Mouse (Mus musculus) neural tube, embryonic 14.5 days (tissue): ENCODE measurements at regions not wholly inside any gene's neighbourhood (a gene's known extent, or its start where the extent isn't known, plus 50 kb on each side); places are given as distances from the start of the nearest gene placed in this dataset.

ENCODE experiments used
- ATAC-seq: fragments of 200-750 bp; cut with Nextera tagmentation; 2 replicates; pipeline ENCODE4 v1.8.0; 2017; ENCODE audit warnings: low read depth, mild to moderate bottlenecking, moderate TSS enrichment, moderate library complexity
- H3K27ac ChIP-seq: fragments of 300-500 bp; sonication (generic); 2 replicates; pipeline ENCODE4 v1.5.1; 2014; ENCODE audit warnings: low read depth, mild to moderate bottlenecking, control low read depth, low read length, moderate library complexity, mixed read lengths
- H3K27me3 ChIP-seq: fragments of 300-500 bp; sonication (generic); 2 replicates; pipeline ENCODE4 v1.6.1; 2014; ENCODE audit warnings: low read length; ENCODE audit not compliant: control insufficient read depth, insufficient read depth
- H3K36me3 ChIP-seq: fragments of 300-500 bp; sonication (generic); 2 replicates; pipeline ENCODE4 v1.6.1; 2014; ENCODE audit warnings: low read length, mixed read lengths; ENCODE audit not compliant: control insufficient read depth, insufficient read depth
- H3K4me1 ChIP-seq: fragments of 300-500 bp; sonication (generic); 2 replicates; pipeline ENCODE4 v1.6.1; 2014; ENCODE audit warnings: low read length; ENCODE audit not compliant: control insufficient read depth, insufficient read depth
- H3K4me2 ChIP-seq: fragments of 300-500 bp; sonication (generic); 2 replicates; pipeline ENCODE4 v1.6.1; 2014; ENCODE audit warnings: mild to moderate bottlenecking, low read depth, low read length, control low read depth
- H3K4me3 ChIP-seq: fragments of 300-500 bp; sonication (generic); 2 replicates; pipeline ENCODE4 v1.5.1; 2014; ENCODE audit warnings: low read depth, low read length, control low read depth, mixed read lengths
- H3K9ac ChIP-seq: fragments of 300-500 bp; sonication (generic); replicated peaks from 2 replicates; pipeline ENCODE4 v1.6.1; 2014; ENCODE audit warnings: low read depth, mild to moderate bottlenecking, control low read depth, low read length, mixed read lengths
- H3K9me3 ChIP-seq: fragments of 300-500 bp; sonication (generic); 2 replicates; pipeline ENCODE4 v1.6.1; 2016; ENCODE audit warnings: low read length; ENCODE audit not compliant: control insufficient read depth
- WGBS: fragments of 180-500 bp; shearing (Covaris S2); extraction: QIAGEN DNeasy Blood & Tissue Kit; methylation state at CpG from one replicate; pipeline ENCODE4 v1.1.7; 2014; 5-methylcytosine and 5-hydroxymethylcytosine counted together

DNA sequence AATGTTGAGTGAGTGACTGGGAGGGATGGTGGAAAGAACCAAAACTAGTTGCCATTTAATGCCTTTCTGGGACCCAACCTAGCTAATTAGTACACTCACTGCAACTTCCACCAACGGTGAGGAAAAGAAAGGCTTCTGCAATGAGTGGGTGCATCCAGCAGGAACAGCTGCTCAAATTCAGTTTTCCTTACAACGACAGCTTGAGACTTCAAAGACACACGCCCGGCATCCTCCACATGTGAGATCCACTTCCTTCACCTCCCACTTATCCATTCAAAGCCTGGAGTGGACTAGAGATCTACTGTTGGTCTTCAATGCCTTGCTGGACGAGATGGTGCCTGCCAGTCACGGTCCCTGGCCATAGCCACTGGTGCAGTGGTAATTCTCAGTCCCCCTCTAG lies 328.3 kb downstream of the Rps6kc1 start:
- Histone ChIP-seq H3K9ac (no peak overlapping the region), H3K4me2 (no peak overlapping the region), H3K36me3 (no peaks in the 10 kb centered on the region), H3K27ac (no peak overlapping the region), H3K27me3 (no peaks in the 10 kb centered on the region), H3K4me1 (no peaks in the 10 kb centered on the region), H3K4me3 (no peak overlapping the region), H3K9me3 (no peaks in the 10 kb centered on the region)
- WGBS, result 84% methylated on average over 6 of the region's 6 CpGs
- no peak for ATAC-seq

DNA sequence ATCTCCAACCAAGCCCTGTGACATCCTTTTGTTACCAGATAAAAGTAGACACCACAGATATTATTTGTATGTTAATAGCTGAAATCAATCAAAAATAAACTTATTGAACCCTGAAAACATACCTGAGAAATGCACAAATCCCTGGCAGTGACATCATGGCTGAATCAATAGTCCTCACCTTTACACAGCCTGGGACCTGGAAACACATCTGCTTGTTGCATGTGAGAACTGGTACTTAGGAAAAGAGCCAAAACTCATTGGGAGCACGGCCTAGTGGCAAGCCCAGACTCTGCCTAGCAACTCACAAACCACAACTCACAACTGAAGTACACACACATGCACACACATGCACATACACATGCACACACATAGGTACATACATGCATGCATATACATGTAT lies 330.9 kb downstream of the Rps6kc1 start:
- no peaks in the 10 kb centered on the region for H3K36me3 ChIP-seq
- no peak for ATAC-seq
- no peak overlapping the region for H3K27ac ChIP-seq
- 82% methylated on average over 1 of the region's 1 CpGs for WGBS
- no peaks in the 10 kb centered on the region for H3K4me1 ChIP-seq
- H3K9ac ChIP-seq, result no peak overlapping the region
- H3K4me3 ChIP-seq, result no peak overlapping the region
- H3K9me3 ChIP-seq, result no peaks in the 10 kb centered on the region
- H3K27me3 ChIP-seq, result no peaks in the 10 kb centered on the region
- H3K4me2 ChIP-seq, result no peak overlapping the region

DNA sequence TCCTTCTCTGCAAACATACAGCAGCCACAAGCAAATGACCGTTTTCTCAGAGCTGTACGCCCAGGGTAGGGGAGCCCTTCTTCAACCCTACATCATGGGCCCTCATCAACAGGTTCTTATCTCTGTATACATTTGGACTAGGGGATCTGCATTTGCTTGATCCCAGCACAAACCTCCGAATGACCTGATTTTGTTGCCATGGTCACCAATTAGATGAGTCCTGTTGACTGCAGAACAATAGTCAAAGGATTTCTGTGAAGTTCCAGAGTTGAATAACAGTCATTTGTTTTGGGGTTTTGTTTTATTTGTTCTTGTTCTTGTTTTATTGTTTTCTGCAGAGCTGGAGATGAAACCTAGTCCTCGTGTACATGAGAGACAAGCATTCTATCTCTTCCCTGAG lies 340.6 kb downstream of the Rps6kc1 start:
- no peaks in the 10 kb centered on the region for H3K9me3 ChIP-seq
- H3K4me1 ChIP-seq, result no peaks in the 10 kb centered on the region
- ATAC-seq, result no peak
- no peak overlapping the region for H3K9ac ChIP-seq
- H3K36me3 ChIP-seq, result no peaks in the 10 kb centered on the region
- no peaks in the 10 kb centered on the region for H3K27me3 ChIP-seq
- H3K4me3 ChIP-seq, result no peak overlapping the region
- H3K4me2 ChIP-seq, result no peak overlapping the region
- WGBS, result 47% methylated on average over 4 of the region's 4 CpGs
- H3K27ac ChIP-seq, result no peak overlapping the region

DNA sequence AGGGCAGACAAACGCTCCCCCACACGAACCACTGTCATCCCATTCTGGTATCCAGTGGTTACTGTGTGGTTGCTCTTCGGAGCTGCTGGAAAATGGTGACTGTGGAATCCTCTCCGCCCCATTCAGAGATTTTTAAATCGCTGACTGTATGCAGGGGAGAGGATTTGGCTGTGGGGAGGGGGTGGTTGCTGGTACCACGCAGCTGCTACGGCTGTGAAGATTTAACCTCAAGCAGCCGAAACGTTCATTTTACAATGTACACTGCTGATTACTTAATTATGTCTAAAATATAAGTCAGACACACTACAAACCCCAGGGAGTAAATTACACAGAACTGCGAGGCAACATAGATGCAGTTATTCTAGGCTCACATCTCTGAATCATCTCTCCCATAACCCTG lies 341.0 kb downstream of the Rps6kc1 start:
- Histone ChIP-seq H3K9me3 (no peaks in the 10 kb centered on the region), H3K27me3 (no peaks in the 10 kb centered on the region), H3K36me3 (no peaks in the 10 kb centered on the region), H3K9ac (no peak overlapping the region), H3K4me1 (no peaks in the 10 kb centered on the region), H3K27ac (no peak overlapping the region), H3K4me2 (no peak overlapping the region), H3K4me3 (no peak overlapping the region)
- WGBS, result 74% methylated on average over 10 of the region's 10 CpGs
- no peak for ATAC-seq

DNA sequence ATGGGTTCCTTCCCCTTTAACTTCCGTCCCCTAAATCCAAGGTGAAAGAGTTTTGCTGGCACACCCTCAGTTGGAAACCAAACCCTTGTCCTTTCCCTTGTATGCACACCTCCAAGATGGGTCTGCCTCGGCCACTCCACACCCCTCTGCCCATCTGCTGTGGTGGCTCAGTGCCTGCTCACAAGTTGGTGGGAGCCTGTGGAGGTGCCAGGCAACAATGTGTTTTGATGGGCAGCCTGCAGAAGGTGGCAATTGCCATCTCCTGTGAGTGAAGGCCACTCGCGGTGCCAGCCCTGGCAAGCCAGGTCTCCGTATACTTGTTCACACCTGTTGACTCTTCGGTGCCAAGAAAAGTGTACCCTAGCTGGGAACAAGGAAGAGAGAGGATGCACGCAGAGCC lies 344.8 kb downstream of the Rps6kc1 start:
- ATAC-seq, result no peak
- Histone ChIP-seq H3K4me1 (no peaks in the 10 kb centered on the region), H3K9ac (no peak overlapping the region), H3K9me3 (no peaks in the 10 kb centered on the region), H3K36me3 (no peaks in the 10 kb centered on the region), H3K4me2 (no peak overlapping the region), H3K4me3 (no peak overlapping the region), H3K27ac (no peak overlapping the region), H3K27me3 (no peaks in the 10 kb centered on the region)
- 96% methylated on average over 7 of the region's 7 CpGs for whole genome bisulfite sequencing

DNA sequence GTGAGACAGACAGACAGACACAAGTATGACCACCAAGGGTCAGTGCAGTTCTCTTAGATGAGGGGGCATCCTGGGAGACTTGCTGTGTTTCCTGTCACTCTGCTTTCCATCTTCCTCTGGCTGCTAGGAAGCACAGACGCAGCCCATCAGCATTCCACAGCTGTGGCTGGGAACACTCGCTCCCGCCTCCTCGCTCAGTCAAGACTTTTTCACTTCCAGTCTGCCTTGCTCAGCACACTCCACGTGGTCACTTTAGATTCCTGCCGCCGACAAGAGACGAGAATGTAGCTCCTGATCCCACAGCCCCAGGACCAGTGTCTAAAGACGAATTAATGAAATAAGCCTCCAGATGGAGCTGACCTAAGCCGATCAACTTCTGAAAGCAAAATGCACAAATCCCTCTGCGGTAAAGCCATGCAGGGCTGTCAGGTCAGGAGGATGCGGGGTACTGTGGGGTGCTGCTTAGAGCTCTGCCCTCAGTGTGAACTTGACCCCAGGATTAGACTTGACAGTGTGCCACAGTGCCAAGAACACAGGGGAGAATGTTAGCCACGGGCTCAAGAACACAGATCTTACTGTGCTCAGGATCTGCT lies 348.6 kb downstream of the Rps6kc1 start:
- Histone ChIP-seq H3K4me3 (no peak overlapping the region), H3K36me3 (no peaks in the 10 kb centered on the region), H3K9ac (no peak overlapping the region), H3K27me3 (no peaks in the 10 kb centered on the region), H3K9me3 (no peaks in the 10 kb centered on the region), H3K4me2 (no peak overlapping the region), H3K27ac (no peak overlapping the region), H3K4me1 (no peaks in the 10 kb centered on the region)
- WGBS, result 72% methylated on average over 13 of the region's 13 CpGs
- no peak for ATAC-seq

DNA sequence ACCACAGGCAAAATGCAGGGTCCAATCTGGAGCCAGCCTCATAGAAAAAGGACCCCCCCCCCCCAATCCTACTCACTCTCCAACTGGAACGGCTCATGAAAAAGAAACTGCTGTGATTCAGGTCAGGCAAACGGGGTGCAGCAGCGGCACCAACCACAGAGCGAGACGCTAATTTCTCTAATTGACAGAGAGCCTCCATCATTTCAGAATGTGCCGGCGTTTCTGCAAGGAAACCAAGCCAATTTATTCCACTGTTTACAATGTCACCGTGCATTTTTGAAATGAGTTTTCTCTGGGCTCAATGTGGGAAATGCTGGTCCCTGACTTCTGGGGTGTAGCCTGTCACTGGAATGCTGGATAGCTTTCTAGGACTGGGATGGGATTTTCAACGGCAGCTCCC lies 351.5 kb downstream of the Rps6kc1 start:
- WGBS, result 53% methylated on average over 9 of the region's 9 CpGs
- Histone ChIP-seq H3K9ac (no peak overlapping the region), H3K4me1 (no peaks in the 10 kb centered on the region), H3K36me3 (no peaks in the 10 kb centered on the region), H3K9me3 (no peaks in the 10 kb centered on the region), H3K4me3 (no peak overlapping the region), H3K4me2 (no peak overlapping the region), H3K27ac (no peak overlapping the region), H3K27me3 (no peaks in the 10 kb centered on the region)
- no peak for ATAC-seq

DNA sequence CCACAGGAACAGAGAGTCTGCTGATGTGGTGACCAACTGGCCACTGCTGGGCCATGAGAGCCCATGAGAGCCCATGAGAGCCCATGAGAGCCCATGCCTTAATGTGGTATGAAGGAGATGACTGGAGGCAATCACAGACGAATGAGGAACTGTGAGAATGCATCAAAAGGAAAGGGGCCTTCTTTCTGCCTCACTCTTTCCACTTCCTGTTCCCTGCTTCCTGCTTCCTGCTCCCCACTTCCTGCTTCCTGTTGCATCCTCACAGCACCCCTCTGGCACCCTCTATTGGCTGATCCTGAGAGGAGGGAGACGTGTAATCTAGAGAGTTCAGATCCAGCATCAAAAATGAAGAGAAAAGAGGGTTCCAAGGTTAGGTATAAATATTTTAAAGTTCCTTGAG lies 369.7 kb downstream of the Rps6kc1 start:
- Histone ChIP-seq H3K4me2 (no peak overlapping the region), H3K4me3 (no peak overlapping the region), H3K27me3 (no peaks in the 10 kb centered on the region), H3K36me3 (no peaks in the 10 kb centered on the region), H3K4me1 (no peaks in the 10 kb centered on the region), H3K9me3 (no peaks in the 10 kb centered on the region), H3K9ac (no peak overlapping the region), H3K27ac (no peak overlapping the region)
- no peak for ATAC-seq
- 66% methylated on average over 2 of the region's 2 CpGs for WGBS

DNA sequence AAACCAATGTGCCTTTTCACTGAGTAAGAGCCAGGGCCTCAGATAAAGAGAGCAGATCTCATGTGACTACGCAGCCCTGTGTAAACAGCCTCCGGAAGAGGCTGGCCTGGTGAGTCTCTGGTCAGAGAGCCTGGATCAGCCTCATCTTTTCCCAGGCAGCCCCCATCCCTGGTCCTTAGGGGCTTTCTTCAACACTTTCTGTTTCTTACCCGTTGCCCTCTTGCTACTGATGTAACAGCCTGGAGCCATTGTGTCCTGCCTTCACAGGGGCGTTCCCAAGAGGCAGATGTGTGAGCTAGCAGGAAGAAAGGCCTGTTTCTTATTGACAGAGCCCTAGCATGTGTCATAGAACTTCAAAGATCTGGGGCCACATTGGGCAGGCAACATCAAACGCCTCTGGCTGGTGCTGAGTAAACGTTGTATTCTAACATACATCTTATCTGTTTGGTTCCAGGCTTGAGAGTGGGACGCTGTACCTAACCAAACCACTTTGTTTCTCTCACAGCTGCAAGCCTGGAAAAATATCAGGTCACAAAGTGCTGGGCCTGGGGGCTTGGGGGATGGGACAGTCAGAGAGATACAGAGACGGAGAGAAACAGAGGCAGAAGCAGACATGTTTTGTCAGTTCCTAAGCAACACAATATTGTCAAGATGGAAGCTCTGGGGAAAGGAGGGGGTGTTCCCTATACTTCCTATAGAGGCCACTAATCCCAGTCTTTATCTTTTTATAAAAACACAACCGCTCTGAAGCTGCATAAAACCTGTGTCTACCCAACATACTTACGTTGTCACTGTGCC lies 362.6 kb upstream of the Prox1 start:
- Histone ChIP-seq H3K9ac (no peak overlapping the region), H3K4me2 (no peak overlapping the region), H3K36me3 (no peaks in the 10 kb centered on the region), H3K27ac (no peak overlapping the region), H3K9me3 (no peaks in the 10 kb centered on the region), H3K27me3 (no peaks in the 10 kb centered on the region), H3K4me1 (peaks cover 4% of the 10 kb centered on the region; the same call in 1 of the 2 replicates), H3K4me3 (no peak overlapping the region)
- 25% methylated on average over 10 of the region's 10 CpGs for WGBS
- ATAC-seq, result no peak
